Mouse (Mus musculus) megakaryocyte, embryonic 14.5 days (primary cell): ENCODE measurements around the gene Esrra.

ENCODE experiments used
- FLI1 ChIP-seq: IDR thresholded peaks from 2 replicates; pipeline ENCODE4 v1.6.1; 2012; ENCODE audit warnings: low read length, inconsistent platforms, mixed read lengths
- GATA1 ChIP-seq: IDR thresholded peaks from 3 replicates; pipeline ENCODE4 v1.6.1; 2012; ENCODE audit warnings: mixed read lengths, low read length, inconsistent platforms, borderline replicate concordance

GRCm38 (mm10) chr19:6892512-6892911 is 29.1 kb downstream of the Esrra start:
- TF ChIP-seq GATA1 (no peak), FLI1 (no peak)
